14 mouse cellular contexts compared by ENCODE assay signal in genomic region chr14:105721576-105721975, GRCm38 (mm10).
"Had no signal": no experiment of that assay in that cellular context is flagged by ENCODE, and none has a peak within 500 bp of the region (broad histone marks: within the 10 kb centered on the region; RNA-seq: fewer than 3 reads in every experiment).

No protein-coding gene starts in this region.

- H3K4me1 ChIP-seq: liver, embryonic 13.5 days; midbrain, embryonic 12.5 days; neural tube, embryonic 12.5 days had no signal

- DNase-seq: kidney, postnatal 10 days; kidney, postnatal 4 days; liver; liver, embryonic 13.5 days; liver, postnatal 0 days; lung, postnatal 14 days; thymus, postnatal 4 days had no signal

- H3K27me3 ChIP-seq: limb, embryonic 12.5 days; liver, embryonic 13.5 days; lung, embryonic 15.5 days; megakaryocyte, embryonic 14.5 days; midbrain, embryonic 12.5 days; neural tube, embryonic 12.5 days had no signal

- H3K27ac ChIP-seq: limb, embryonic 12.5 days; liver, embryonic 13.5 days; lung, embryonic 15.5 days; macrophage; midbrain, embryonic 12.5 days; neural tube, embryonic 12.5 days; stomach, postnatal 0 days had no signal

- H3K4me2 ChIP-seq: limb, embryonic 12.5 days; liver, embryonic 13.5 days; lung, embryonic 15.5 days; midbrain, embryonic 12.5 days; neural tube, embryonic 12.5 days had no signal

- ATAC-seq: liver, postnatal 0 days had no signal

- H3K4me3 ChIP-seq: limb, embryonic 12.5 days; liver, embryonic 13.5 days; lung, embryonic 15.5 days; megakaryocyte, embryonic 14.5 days; midbrain, embryonic 12.5 days; neural tube, embryonic 12.5 days had no signal

- H3K9ac ChIP-seq: limb, embryonic 12.5 days; liver, embryonic 13.5 days; liver, postnatal 0 days; lung, embryonic 15.5 days; midbrain, embryonic 12.5 days; neural tube, embryonic 12.5 days had no signal

- H3K36me3 ChIP-seq: limb, embryonic 12.5 days; liver, embryonic 13.5 days; lung, embryonic 15.5 days; midbrain, embryonic 12.5 days; neural tube, embryonic 12.5 days had no signal

- H3K9me3 ChIP-seq: limb, embryonic 12.5 days; liver, embryonic 13.5 days; lung, embryonic 15.5 days; midbrain, embryonic 12.5 days; neural tube, embryonic 12.5 days had no signal
